1 mouse cellular context compared by ENCODE assay signal in the genomic region with DNA sequence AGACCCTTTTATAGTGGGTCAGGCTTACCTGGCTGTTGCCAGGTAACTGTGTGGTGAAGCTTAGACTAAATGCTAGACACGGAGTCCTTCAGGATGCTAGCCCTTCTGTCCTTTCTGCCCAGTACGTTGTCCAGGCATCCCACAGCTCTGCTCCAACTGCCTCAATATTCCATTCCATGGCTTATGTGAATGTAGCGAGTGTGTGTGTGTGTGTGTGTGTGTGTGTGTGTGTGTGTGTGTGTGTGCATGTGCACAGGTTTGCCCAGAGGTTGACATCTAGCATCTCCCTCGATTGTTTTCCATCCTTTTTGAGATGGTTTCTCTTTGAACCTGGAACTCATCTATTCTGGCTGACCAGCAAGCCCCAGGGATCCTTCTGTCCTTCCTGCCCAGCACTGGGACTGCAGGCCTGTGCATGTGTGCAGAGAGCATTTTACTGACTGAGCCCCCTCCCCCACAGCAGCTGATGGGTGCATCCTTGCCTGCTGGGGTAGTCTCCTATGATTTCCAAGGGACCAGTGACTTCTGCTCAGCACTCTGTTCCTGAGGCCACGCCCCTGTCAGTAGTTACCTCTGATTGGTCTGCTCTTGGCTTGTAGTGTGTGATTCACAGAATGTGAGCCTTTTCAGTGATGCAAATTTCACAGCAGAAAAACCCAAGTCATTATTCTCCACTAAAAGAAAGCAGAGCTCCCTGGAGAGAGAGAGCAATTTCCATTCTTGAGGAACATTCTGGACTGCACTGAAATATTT.
TF ChIP-seq lines count a peak whose summit lies in the region.

No protein-coding gene starts in this region.

TF ChIP-seq in CH12.LX, 34 proteins besides CTCF, POLR2A, EP300 and RAD21:
- TF ChIP-seq USF1 (IDR thresholded peaks at IDR 0.05; ENCODE audit: low read depth, low read length) (no peak), MAX (IDR thresholded peaks at IDR 0.05; ENCODE audit: low read length) (no peak), SIN3A (IDR thresholded peaks at IDR 0.05; ENCODE audit: low read length) (no peak), JUND (conservative IDR thresholded peaks at IDR 0.05; ENCODE audit: low read depth, low read length) (no peak), ZKSCAN1 (IDR thresholded peaks at IDR 0.05; ENCODE audit: borderline replicate concordance, low read depth, low read length) (no peak), PAX5 (IDR thresholded peaks at IDR 0.05; ENCODE audit: low read length) (no peak), KAT2A (IDR thresholded peaks at IDR 0.05; ENCODE audit: insufficient replicate concordance, low read length) (no peak), MEF2A (IDR thresholded peaks at IDR 0.05; ENCODE audit: borderline replicate concordance, low read depth, low read length) (no peak), MAZ (IDR thresholded peaks at IDR 0.05; ENCODE audit: low read depth, low read length) (no peak), GABPA (IDR thresholded peaks at IDR 0.05; ENCODE audit: insufficient replicate concordance, low read depth, low read length) (no peak), HCFC1 (IDR thresholded peaks at IDR 0.05; ENCODE audit: low read depth, low read length) (no peak), SMC3 (IDR thresholded peaks at IDR 0.05; ENCODE audit: low read depth, low read length) (no peak), MXI1 (IDR thresholded peaks at IDR 0.05; ENCODE audit: low read depth, low read length) (no peak), ZC3H11A (IDR thresholded peaks at IDR 0.05; ENCODE audit: low read depth, low read length) (no peak), NELFE (IDR thresholded peaks at IDR 0.05; ENCODE audit: low read depth, low read length) (no peak), CHD2 (IDR thresholded peaks at IDR 0.05; ENCODE audit: low read length) (no peak)
